ENCODE assay signal across 10 mouse cellular contexts in the genomic region with DNA sequence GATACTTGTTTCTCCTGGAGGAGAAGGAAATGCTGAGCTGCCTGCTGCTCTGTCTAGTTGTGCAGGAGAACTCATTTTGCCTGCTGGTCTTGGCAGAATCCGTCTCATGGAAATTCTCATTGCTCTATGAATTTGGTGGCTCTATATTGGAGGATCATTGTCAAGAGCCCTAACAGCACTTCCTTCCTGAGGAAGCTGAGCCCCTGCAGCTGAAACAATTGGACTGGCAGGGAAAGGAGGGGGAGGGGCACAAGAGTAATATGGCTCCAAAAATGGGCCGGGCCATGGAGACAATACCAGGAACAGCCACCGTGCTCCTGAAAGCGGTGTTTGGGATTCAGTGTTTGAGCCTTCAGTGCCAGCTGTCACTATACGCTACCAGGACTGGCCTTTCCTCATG. TPM values are rescaled to one million over a fixed set of nuclear protein-coding genes. Genes with fewer than 3 reads are reported as not detected.
DNase-seq lines count a peak whose midpoint lies in the region; ATAC-seq and TF ChIP-seq lines count a peak whose summit lies in the region.
"Had no signal": no experiment of that assay in that cellular context is flagged by ENCODE, and none has a peak within 500 bp of the region (broad histone marks: within the 10 kb centered on the region; RNA-seq: fewer than 3 reads in every experiment).

No protein-coding gene starts in this region.

- 62% methylated on average over 5 of the region's 5 CpGs for WGBS in neural tube, embryonic 13.5 days
- 64% methylated on average over 5 of the region's 5 CpGs for WGBS in heart, postnatal 0 days
- WGBS in limb, embryonic 14.5 days, result 77% methylated on average over 5 of the region's 5 CpGs
- WGBS in cerebellum, adult 2 months, result 45% methylated on average over 5 of the region's 5 CpGs

- no peak for DNase-seq in neural tube, embryonic 10.5 days (ENCODE audit: extremely low spot score, low spot score)
- peak; percentile 64 for DNase-seq in heart, postnatal 0 days (ENCODE audit: low spot score)
- peak; percentile 20 for DNase-seq in limb, embryonic 14.5 days (ENCODE audit: low spot score)
- DNase-seq in right cerebral cortex, postnatal 14 days, result no peak
- DNase-seq in cerebellum, adult 2 months, result no peak
- DNase-seq in layer of hippocampus, adult 18-20 months (ENCODE audit: low spot score in 2 of 2), result no peak
- DNase-seq: midbrain, embryonic 14.5 days had no signal

- TF ChIP-seq EP300 in heart, postnatal 0 days (IDR thresholded peaks at IDR 0.05; ENCODE audit: low read depth), result peak; percentile 88

- TF ChIP-seq CTCF in heart, postnatal 0 days (IDR thresholded peaks at IDR 0.05; ENCODE audit: low read depth), result peak; percentile 16; the same call in 1 of the 2 replicates
- no peak for TF ChIP-seq CTCF in cerebellum, adult 2 months (IDR thresholded peaks at IDR 0.05; ENCODE audit: borderline replicate concordance, insufficient read depth, low read depth, low read length)

- no peak overlapping the region for H3K4me3 ChIP-seq in neural tube, embryonic 13.5 days
- H3K4me3 ChIP-seq in heart, postnatal 0 days (ENCODE audit: low read depth, low read length), result no peak overlapping the region
- no peak overlapping the region for H3K4me3 ChIP-seq in limb, embryonic 14.5 days (replicated peaks; ENCODE audit: low read length)
- H3K4me3 ChIP-seq in cerebellum, adult 2 months (replicated peaks; ENCODE audit: insufficient read depth, low read depth, low read length), result no peak overlapping the region
- H3K4me3 ChIP-seq: forebrain, embryonic 13.5 days had no signal

- no peak overlapping the region for H3K4me2 ChIP-seq in neural tube, embryonic 13.5 days
- no peak overlapping the region for H3K4me2 ChIP-seq in heart, postnatal 0 days (ENCODE audit: low read depth, low read length)
- H3K4me2 ChIP-seq in limb, embryonic 14.5 days (replicated peaks; ENCODE audit: low read depth, low read length, severe bottlenecking), result no peak overlapping the region
- H3K4me2 ChIP-seq: forebrain, embryonic 13.5 days had no signal

- H3K27ac ChIP-seq in neural tube, embryonic 13.5 days (replicated peaks), result peak overlapping the region; percentile 49; the same call in 1 of the 2 replicates
- peak overlapping the region; percentile 87 for H3K27ac ChIP-seq in heart, postnatal 0 days (ENCODE audit: low read depth)
- H3K27ac ChIP-seq in limb, embryonic 14.5 days (replicated peaks; ENCODE audit: low read depth, low read length), result no peak overlapping the region
- no peak overlapping the region for H3K27ac ChIP-seq in cerebellum, adult 2 months (ENCODE audit: insufficient read depth, low read length)
- H3K27ac ChIP-seq: forebrain, embryonic 13.5 days had no signal

- H3K9me3 ChIP-seq in neural tube, embryonic 13.5 days, result no peaks in the 10 kb centered on the region
- H3K9me3 ChIP-seq in heart, postnatal 0 days (replicated peaks; ENCODE audit: control insufficient read depth, low read length), result no peaks in the 10 kb centered on the region
- no peaks in the 10 kb centered on the region for H3K9me3 ChIP-seq in limb, embryonic 14.5 days (ENCODE audit: control insufficient read depth, low read length)
- H3K9me3 ChIP-seq: forebrain, embryonic 13.5 days had no signal

- no peaks in the 10 kb centered on the region for H3K27me3 ChIP-seq in neural tube, embryonic 13.5 days
- H3K27me3 ChIP-seq in heart, postnatal 0 days (ENCODE audit: control insufficient read depth, insufficient read depth, low read length), result no peaks in the 10 kb centered on the region
- H3K27me3 ChIP-seq in limb, embryonic 14.5 days (ENCODE audit: control insufficient read depth, insufficient read depth, low read length), result no peaks in the 10 kb centered on the region
- H3K27me3 ChIP-seq in cerebellum, adult 2 months (ENCODE audit: control insufficient read depth, insufficient read depth, low read length), result no peaks in the 10 kb centered on the region
- H3K27me3 ChIP-seq: forebrain, embryonic 13.5 days had no signal

- H3K9ac ChIP-seq in neural tube, embryonic 13.5 days, result no peak overlapping the region
- H3K9ac ChIP-seq in heart, postnatal 0 days (replicated peaks; ENCODE audit: low read depth, low read length), result no peak overlapping the region
- no peak overlapping the region for H3K9ac ChIP-seq in limb, embryonic 14.5 days (ENCODE audit: low read depth, low read length, severe bottlenecking)
- H3K9ac ChIP-seq: forebrain, embryonic 13.5 days had no signal

- no peak for ATAC-seq in neural tube, embryonic 13.5 days (ENCODE audit: low read depth)
- peak; percentile 88 for ATAC-seq in heart, postnatal 0 days (ENCODE audit: insufficient read depth, low read depth)
- ATAC-seq in limb, embryonic 14.5 days (ENCODE audit: low FRiP score, low read depth), result no peak
- ATAC-seq in megakaryocyte-erythroid progenitor cell, adult 5-6 weeks (replicated peaks; ENCODE audit: low FRiP score, low TSS enrichment, poor library complexity, severe bottlenecking), result no peak
- ATAC-seq: forebrain, embryonic 13.5 days had no signal

- 0 out of 2 replicates have a peak, but pooled peaks cover under 1% of the 10 kb centered on the region for H3K4me1 ChIP-seq in neural tube, embryonic 13.5 days (replicated peaks)
- no peaks in the 10 kb centered on the region for H3K4me1 ChIP-seq in heart, postnatal 0 days (ENCODE audit: control insufficient read depth, insufficient read depth)
- H3K4me1 ChIP-seq in limb, embryonic 14.5 days (ENCODE audit: control insufficient read depth, insufficient read depth, low read length), result no peaks in the 10 kb centered on the region
- H3K4me1 ChIP-seq in cerebellum, adult 2 months (ENCODE audit: control insufficient read depth, insufficient read depth, low read length), result no peaks in the 10 kb centered on the region
- H3K4me1 ChIP-seq: forebrain, embryonic 13.5 days had no signal

- H3K36me3 ChIP-seq in neural tube, embryonic 13.5 days, result no peaks in the 10 kb centered on the region
- peaks cover 8% of the 10 kb centered on the region for H3K36me3 ChIP-seq in heart, postnatal 0 days (replicated peaks; ENCODE audit: control insufficient read depth, insufficient read depth, low read length)
- H3K36me3 ChIP-seq in limb, embryonic 14.5 days (ENCODE audit: control insufficient read depth, insufficient read depth, low read length), result peaks cover 3% of the 10 kb centered on the region; the same call in 1 of the 2 replicates

- no peak for TF ChIP-seq POLR2A in limb, embryonic 14.5 days (IDR thresholded peaks at IDR 0.05; ENCODE audit: borderline replicate concordance, extremely low read depth, insufficient read depth, insufficient read length)
- TF ChIP-seq POLR2A in cerebellum, adult 2 months (IDR thresholded peaks at IDR 0.05; ENCODE audit: borderline replicate concordance, insufficient read depth, low read length), result no peak

RNA-seq across cellular contexts. Expression of gene She, which starts 22.6 kb away (rescaled TPM):
- polyA plus RNA-seq in neural tube, embryonic 13.5 days (2015; fragmentation: Nextera tagmentation; extraction: Ambion mirVana), result 1.9 and 2.5 TPM in 2 replicates
- 11.9 and 14.1 TPM in 2 replicates for total RNA-seq in heart, postnatal 0 days (2014; rRNA removed; ENCODE audit: low replicate concordance)
- 4.0 and 4.6 TPM in 2 replicates for polyA plus RNA-seq in heart, postnatal 0 days (2015; fragmentation: Nextera tagmentation; extraction: Ambion mirVana)
- polyA plus RNA-seq in limb, embryonic 14.5 days (2012; rRNA removed), result 2.9 TPM in 2 replicates
- 4.7 and 4.9 TPM in 2 replicates for polyA plus RNA-seq in limb, embryonic 14.5 days (2014; fragmentation: Nextera tagmentation; extraction: Ambion mirVana)
- total RNA-seq in megakaryocyte-erythroid progenitor cell, adult 5-6 weeks (2014; fragmentation: Nextera tagmentation), result not detected in 2 replicates
- total RNA-seq in megakaryocyte-erythroid progenitor cell, adult 5-6 weeks (2017), result not detected in 2 replicates
- polyA plus RNA-seq in cerebellum, adult 2 months (2012; rRNA removed), result 1.7 and 1.9 TPM in 2 replicates
- 1 to 10 TPM; 2.6 to 2.9 TPM for total RNA-seq in layer of hippocampus, adult 18-20 months (2021)

RNA-seq across cellular contexts. Expression of gene Il6ra, which starts 59.2 kb away (rescaled TPM):
- polyA plus RNA-seq in neural tube, embryonic 13.5 days (2015; fragmentation: Nextera tagmentation; extraction: Ambion mirVana), result 0.68 and 0.96 TPM in 2 replicates
- total RNA-seq in heart, postnatal 0 days (2014; rRNA removed; ENCODE audit: low replicate concordance), result 2.0 and 3.1 TPM in 2 replicates
- polyA plus RNA-seq in heart, postnatal 0 days (2015; fragmentation: Nextera tagmentation; extraction: Ambion mirVana), result 0.92 and 1.1 TPM in 2 replicates
- polyA plus RNA-seq in limb, embryonic 14.5 days (2012; rRNA removed), result 1.1 and 1.2 TPM in 2 replicates
- polyA plus RNA-seq in limb, embryonic 14.5 days (2014; fragmentation: Nextera tagmentation; extraction: Ambion mirVana), result 1.3 and 1.5 TPM in 2 replicates
- 0.27 TPM in 1 of 2 replicates, not detected in the other for total RNA-seq in megakaryocyte-erythroid progenitor cell, adult 5-6 weeks (2014; fragmentation: Nextera tagmentation)
- 0.80 TPM in 2 replicates for total RNA-seq in megakaryocyte-erythroid progenitor cell, adult 5-6 weeks (2017)
- polyA plus RNA-seq in cerebellum, adult 2 months (2012; rRNA removed), result 1.1 and 1.3 TPM in 2 replicates
- 1 to 10 TPM; 6.5 to 7.2 TPM for total RNA-seq in layer of hippocampus, adult 18-20 months (2021)

Comparison
In these comparisons a context has a peak if more than half of its experiments do, and no peak if none do; other contexts are left out.
1. H3K27ac ChIP-seq: peak in neural tube, embryonic 13.5 days (single experiment) and heart, postnatal 0 days (single experiment); none in limb, embryonic 14.5 days (single experiment) and cerebellum, adult 2 months (single experiment).
2. DNase-seq: peak in heart, postnatal 0 days (single experiment) and limb, embryonic 14.5 days (single experiment); none in neural tube, embryonic 10.5 days (single experiment), right cerebral cortex, postnatal 14 days (single experiment), cerebellum, adult 2 months (0 of 2) and layer of hippocampus, adult 18-20 months (0 of 2).